Mouse (Mus musculus) E14TG2a.4 (cell line): Measurements from ENCODE around the gene Aldh3b1.

Experiments used
- CTCF ChIP-seq: conservative IDR thresholded peaks from 2 replicates; pipeline ENCODE4 v1.5.1; 2014; ENCODE audit warnings: low read length
- NANOG ChIP-seq: IDR thresholded peaks from 2 replicates; pipeline ENCODE4 v1.6.1; 2014; ENCODE audit warnings: borderline replicate concordance, low read length, mixed read lengths
- POU5F1 ChIP-seq: IDR thresholded peaks from 2 replicates; pipeline ENCODE4 v1.6.1; 2014; ENCODE audit warnings: low read length, borderline replicate concordance

GRCm38 (mm10) chr19:3893545-3894116, 36.0 kb downstream of the Aldh3b1 start:
- no peak for TF ChIP-seq CTCF
- no peak for TF ChIP-seq NANOG
- no peak for TF ChIP-seq POU5F1
